Mouse (Mus musculus): ENCODE results near the gene Slbp.

Gene Slbp

DNA sequence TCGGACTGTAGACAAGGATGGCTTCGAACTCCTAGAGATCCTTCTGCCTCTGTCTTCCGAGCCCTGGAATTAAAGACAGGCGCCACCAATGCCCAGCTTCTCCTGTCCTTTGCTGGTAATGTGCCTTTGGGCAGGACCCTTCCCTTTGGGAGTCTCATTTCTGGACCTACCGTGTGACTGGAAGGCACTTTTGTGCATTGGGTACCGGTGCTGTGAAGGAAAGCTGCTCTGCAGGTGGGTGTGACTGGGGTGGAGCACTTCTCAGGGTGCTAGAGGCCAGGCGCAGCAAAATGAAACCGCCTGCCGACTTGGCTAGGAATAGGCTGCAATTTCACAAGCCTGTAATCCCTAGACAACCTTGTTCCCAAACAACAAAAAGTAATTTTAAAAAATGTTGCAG is 22.3 kb downstream of the Slbp start:
- DNase-seq (ENCODE audit: low spot score in 2 of 2) = peak in 1 of 2 experiments; percentile 31

DNA sequence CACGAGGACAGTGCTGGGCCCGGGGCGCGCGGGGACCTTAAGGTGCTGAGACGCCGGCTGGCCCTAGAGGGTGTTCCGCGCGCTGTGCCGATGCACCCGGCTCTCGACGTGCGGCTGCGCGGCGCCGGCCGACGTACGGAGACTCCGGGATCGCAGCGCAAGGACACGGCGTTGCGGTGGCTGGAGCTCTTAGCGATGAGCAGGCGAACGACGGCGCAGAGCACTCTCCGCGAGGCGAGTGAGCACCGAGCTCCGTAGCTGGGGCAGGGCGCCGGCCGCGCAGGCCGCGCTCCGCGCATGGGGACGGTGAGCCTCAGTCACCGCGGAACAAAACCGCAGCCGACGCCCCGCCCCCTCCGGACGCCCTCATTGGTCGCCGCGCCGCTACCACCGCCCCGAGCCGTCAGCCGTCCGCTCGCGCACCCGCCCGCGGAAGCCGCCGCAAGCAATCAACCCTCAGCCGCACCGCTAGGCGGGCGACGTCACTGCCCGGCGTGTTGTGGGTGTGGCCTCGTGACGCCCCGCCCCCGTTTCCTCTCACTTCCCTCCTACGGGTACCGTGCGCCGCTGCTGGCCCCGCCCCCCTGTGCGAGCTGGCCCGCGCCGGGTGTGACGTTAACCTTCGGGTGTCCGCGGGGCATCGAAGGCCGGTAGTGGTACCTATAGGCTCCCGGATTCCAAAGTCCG is 22.9 kb downstream of the Slbp start, which contains the start of the genes Fam53a and Gm9903:
Gene Fam53a, minus strand, starts transcription at position 335 of the 687 bp plus-strand sequence.
Gene Gm9903, plus strand, starts transcription at position 625 of the 687 bp plus-strand sequence.
- peak; percentile 99 to 100 for DNase-seq (ENCODE audit: low spot score in 2 of 2)

DNA sequence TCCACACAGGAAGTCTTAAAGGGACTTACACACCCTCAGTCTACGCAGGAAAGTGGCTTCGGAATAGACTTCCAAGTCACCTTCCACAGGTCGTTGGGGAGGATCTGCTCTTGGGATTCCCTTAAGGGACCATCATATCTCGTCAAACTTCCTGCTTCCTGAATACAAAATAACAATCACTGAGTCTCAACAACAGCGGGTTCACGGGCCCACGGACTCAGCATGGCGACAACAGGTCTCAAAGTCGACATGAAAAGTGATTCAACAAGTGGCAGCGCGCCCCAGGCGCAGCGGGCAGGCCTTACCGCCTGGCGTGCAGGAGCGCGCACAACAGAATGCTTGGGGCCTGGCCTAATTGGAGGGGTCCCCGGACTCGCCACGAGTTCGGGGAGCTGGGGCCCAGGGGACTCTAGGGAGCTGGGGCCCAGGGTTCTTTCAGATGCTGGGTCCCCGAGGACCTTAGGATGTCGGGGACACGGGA is 23.5 kb downstream of the Slbp start:
- peak; percentile 46 to 63 for DNase-seq (ENCODE audit: low spot score in 2 of 2)

DNA sequence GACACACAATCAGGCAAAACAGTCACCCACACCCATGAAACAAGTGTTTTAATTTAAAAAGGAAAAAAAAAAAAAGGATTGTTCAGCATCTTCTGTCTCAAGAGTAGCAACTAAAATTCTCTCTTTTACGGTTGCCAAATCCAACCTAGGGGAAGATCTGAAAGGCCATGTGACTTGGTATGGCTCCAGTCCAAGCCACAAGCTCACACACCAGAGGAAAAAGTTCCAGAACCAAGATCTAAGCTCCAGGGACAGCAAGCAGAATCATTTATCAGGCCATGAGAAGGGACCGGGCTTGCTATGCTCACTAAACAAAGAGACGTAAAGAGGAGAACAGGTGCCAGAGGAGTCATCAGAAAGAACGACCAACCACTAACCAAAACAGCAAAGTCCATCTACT is 24.4 kb downstream of the Slbp start:
- DNase-seq (ENCODE audit: low spot score in 2 of 2) = no peak

DNA sequence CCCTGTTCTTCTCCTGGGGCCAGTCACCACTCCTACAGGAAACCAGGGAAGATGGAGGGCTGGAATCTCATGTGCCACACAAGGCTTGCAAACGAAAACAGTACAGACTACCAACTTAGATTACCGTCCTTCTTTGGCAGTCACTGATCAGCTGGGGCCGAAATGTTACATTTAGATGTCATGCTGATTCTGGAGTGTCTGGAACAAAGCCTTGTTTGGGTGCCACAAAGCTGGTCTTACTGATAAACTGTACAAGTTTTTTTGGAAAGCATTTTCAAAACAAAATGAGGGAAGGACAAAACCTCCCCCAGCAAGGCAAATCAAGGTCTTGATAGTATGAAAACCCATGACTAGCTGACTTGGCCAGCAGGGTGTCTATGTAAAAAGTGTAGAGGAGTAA is 28.6 kb downstream of the Slbp start:
- no peak for DNase-seq (ENCODE audit: low spot score in 2 of 2)

DNA sequence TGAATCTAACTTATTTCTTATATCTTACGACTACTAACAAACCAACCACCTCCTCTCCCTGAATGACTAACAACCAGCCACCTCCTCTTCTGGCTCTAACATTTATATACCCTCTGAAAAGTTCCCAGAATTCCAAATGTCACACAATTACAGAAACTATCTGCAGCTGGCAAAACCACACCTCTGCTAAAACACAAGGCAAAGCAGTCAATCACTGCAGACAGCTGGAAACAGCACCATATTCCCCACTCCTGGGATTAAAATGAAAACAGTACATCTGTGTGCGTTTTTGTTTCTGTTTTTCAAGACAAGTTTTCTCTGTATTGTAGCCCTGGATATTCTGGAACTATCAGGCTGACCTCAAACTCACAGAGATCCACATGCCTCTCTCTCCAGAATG is 29.7 kb downstream of the Slbp start:
- DNase-seq (ENCODE audit: low spot score in 2 of 2) = no peak

DNA sequence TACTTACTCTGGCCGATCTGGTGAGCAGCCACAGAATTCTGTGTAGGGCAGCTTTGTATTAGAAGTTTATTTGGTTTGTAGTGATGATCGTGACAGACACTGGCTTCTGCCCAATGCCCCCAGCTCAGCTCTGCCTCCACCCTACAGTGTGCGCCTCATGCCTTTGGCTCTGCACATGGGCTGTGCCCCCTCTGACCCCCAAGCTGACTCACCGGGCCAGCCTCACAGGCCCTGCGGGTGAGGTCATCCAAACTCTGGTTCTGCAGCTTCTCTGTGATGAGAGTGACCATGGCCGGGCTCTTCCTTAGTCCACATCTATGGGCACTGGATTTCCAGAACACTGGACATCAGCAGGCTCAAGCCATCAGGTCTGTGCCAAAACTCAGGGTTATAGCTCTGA is 38.0 kb downstream of the Slbp start:
- DNase-seq (ENCODE audit: low spot score in 2 of 2) = no peak

DNA sequence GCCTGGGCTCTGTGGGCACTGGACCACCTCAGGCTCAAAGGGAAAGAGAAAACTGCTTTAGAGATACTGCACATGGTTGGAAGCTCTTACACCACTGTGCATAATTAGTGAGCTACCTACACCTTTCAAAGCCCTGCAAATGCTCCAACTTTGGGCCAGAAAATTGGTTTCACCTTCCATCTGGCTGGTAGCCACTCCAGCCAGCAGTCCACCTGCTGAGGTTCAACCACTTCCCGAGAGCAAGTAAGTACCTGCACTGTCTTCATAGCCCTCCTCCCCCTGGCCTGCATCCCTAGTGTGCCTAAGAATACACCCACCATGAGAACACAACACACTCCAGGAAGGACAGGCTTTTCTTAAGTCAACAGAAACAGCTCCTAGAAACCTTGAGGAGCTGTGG is 40.6 kb downstream of the Slbp start:
- no peak for DNase-seq (ENCODE audit: low spot score in 2 of 2)

DNA sequence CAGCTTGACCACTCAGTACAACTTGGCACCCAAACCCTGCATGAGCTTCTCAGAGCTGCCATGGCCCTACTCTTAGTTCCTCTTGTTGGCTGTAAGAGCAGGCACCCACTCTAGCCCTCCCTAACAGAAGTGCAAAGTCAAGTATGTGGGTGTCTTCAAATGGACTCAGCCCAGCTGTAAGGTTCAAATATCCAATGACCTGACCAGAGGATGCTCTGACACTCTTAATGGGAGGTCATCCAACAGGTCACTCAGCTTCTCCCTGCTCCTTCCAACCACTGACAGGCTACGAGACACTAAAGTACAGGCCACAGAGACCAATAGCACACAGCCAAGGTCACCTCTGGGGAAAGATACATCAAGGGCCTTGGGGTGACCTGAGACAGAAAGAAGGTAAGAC is 43.1 kb downstream of the Slbp start:
- no peak for DNase-seq (ENCODE audit: low spot score in 2 of 2)

DNA sequence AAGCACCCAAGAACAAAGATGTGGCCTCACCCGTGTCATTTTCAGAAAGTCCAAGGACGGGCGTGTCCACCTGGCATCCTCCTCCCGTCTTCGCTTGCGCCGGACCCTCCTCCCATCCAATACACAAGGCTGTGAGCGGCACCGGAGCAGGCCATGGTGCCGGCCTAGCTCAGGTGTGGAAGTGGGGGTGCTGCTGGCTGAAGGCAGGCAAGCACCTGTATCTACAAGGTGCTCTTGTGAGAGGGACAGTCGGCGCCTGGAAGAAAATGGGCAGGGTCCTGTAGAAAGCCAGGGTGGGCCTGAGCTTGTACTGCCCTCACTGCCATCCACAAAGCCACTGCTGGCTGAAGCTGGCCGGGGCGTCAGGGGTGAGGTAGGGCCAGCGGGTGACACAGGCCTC is 44.9 kb downstream of the Slbp start:
- DNase-seq (ENCODE audit: low spot score in 2 of 2) = no peak

DNA sequence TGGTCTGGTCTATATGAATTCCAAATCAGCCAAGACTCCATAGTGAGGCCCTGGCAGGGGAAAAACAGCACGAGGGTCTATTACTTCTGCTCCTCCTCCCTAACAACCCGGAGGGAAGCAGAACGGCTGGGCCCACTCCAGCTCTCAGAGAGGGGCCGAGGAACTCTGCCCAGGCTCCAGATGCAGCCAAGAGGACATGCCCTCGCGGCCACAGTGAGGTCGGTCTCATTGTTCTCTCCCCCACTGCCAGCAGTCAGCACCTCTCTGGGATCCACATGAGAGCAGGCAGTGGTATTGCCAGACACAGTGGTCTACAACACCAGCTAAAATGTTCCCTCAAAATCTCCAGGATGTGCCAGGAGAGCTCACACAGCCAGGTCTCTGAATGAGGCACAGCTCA is 45.7 kb downstream of the Slbp start:
- DNase-seq (ENCODE audit: low spot score in 2 of 2) = no peak

DNA sequence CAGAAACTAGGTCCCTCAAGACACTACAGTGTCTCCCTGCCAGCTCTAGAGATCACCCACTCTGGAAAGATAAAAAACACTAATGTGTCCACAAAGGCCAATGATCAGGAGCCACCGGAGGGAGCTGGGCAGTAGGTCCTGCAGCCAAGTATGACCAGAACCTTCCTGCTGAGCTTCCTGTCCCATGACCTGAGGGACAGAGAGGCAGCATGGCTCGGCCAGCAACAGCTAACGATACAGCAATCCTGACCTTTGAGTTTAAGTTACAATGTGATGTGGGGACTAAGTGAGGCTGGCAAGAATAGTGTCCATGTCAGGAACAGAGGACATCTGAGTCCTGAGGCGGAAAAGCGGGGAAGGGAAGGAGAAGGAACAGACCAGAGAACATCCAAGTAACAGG is 47.1 kb downstream of the Slbp start:
- no peak for DNase-seq (ENCODE audit: low spot score in 2 of 2)

DNA sequence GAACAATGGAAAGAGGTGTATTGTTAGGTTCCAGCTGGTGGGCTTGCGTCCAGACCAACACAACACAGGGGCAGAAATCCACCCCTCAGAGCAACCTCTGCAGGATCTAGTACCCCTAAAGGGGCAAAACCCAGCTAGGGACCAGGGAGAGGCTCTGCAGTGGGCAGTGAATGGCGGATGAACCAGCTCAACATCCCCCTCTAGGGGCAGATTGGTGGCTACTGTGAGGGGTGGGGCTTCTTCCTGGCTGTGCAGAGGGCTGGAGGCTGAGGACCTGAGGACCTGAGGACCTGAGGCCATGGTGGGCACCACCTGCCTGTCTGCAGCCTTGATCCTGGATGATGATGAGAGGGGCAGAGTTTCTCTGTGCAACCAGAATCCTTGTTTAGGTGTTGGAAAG is 58.8 kb downstream of the Slbp start:
- DNase-seq (ENCODE audit: low spot score in 2 of 2) = no peak

DNA sequence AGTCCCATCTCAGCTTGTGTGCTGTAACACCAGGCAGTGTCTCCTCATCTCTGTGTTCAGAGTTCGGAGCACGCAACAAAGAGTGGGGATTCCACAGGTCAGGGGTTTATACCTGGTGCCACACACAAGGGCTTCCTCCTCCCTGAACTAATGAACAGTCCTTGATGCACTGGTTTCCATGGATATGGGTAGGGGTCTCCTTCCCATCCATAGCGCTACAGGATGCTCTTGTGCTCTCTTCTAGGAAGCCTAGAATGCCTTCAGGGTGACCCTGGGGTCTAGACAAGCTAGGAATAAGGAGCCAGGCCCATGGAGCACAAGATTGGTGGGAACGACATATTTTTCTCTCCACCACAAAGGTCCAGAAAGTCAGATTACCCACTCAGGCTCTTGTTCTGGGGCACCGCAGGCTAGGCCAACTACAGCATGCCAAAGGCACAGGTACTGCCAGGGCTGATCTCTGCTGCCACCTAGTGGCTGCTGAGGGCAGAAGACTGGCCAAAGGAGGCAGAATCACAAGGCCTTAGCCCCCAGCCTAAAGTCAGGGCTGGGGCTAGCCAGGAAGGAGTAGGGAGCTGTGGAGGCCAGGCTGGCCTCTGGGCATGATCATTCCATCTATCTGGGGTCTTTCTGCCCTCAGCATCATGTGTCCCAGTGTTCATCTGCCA is 63.0 kb downstream of the Slbp start:
- DNase-seq (ENCODE audit: low spot score in 2 of 2) = peak; percentile 34 to 71

DNA sequence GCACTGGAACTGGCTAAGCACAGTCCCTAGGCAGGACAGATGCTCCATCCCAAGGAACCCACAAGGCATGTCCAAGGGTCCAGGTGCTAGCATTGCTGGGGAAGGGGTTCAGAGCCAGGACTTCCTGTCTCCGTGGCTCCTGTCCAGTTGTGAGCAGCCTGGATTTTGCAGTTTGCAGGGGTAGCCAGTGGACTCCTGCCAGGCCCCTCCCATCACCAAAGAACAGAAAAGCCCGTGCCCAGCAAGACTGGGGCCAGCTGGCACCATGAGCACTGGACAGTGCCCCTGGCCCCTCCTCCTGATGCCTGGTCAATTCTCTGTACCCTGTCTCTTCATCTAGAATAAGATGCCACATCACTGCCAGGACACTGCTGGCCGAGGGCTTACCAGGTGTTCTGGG is 64.3 kb downstream of the Slbp start:
- DNase-seq (ENCODE audit: low spot score in 2 of 2) = no peak

DNA sequence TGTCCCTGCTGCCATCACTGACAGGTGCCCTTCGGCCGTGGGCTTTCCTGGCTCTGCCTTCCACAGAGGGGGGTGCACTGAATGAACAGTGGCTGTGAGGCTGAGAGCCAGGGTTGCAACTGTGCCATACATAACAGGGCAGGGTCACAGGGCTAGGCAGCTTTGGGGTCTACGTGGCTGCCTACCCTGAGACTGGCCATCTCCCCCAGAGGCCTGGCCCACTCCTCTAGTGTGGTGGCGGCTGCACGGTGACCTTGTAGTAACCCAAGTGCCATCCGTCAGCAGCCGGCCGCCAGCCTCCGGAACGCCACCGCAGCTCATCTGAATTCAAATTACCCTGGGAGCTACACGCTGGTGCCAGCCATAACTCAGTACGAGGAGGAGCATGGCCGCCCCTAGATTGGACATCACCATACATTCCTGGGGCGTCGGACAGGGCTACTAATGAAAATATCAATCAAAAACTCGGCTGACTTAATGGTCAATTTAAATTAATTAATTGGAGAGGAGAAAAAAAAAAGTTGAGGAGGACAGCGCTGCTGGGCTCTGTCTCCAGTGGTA is 64.8 kb downstream of the Slbp start:
- no peak for DNase-seq (ENCODE audit: low spot score in 2 of 2)

Data from frontal cortex, postnatal 10 days (tissue).